Mouse (Mus musculus) liver, postnatal 0 days (tissue): ENCODE measurements at regions not wholly inside any gene's neighbourhood (a gene's known extent, or its start where the extent isn't known, plus 50 kb on each side); places are given as distances from the start of the nearest gene placed in this dataset.

Experiments
- CTCF ChIP-seq: sonication (generic); IDR thresholded peaks from 2 replicates; pipeline ENCODE4 v1.5.1; 2016; ENCODE audit warnings: antibody characterized with exemption, low read depth
- EP300 ChIP-seq: IDR thresholded peaks from 2 replicates; pipeline ENCODE4 v1.6.1; 2016; ENCODE audit warnings: antibody characterized with exemption, low read depth, mild to moderate bottlenecking

- TF ChIP-seq CTCF = no peak
- TF ChIP-seq EP300 = no peak
Observed at GRCm38 (mm10) chr1:152140175-152140574, 50.2 kb upstream of the 1700025G04Rik start.
